Mouse (Mus musculus): ENCODE measurements around the gene Sumo2. TPM values are rescaled to one million over a fixed set of nuclear protein-coding genes. Genes with fewer than 3 reads are reported as not detected.

Sumo2 gene
- polyA plus RNA-seq, 1 experiment from 2014 or later: 891 TPM

Other genes with a start within 250 kb of the Sumo2 start
- gene Fads6, start 238.6 kb downstream of the Sumo2 start, polyA plus RNA-seq (2014; fragmentation: Nextera tagmentation; extraction: Ambion mirVana): 1.4 and 1.6 TPM in 2 replicates
- not detected in 2 replicates for gene Otop2, start 229.1 kb downstream of the Sumo2 start, polyA plus RNA-seq (2014; fragmentation: Nextera tagmentation; extraction: Ambion mirVana)
- gene Ush1g, start 214.2 kb downstream of the Sumo2 start, polyA plus RNA-seq (2014; fragmentation: Nextera tagmentation; extraction: Ambion mirVana): 0.14 TPM in 1 of 2 replicates, not detected in the other
- 0.36 and 0.65 TPM in 2 replicates for gene Otop3, start 201.5 kb downstream of the Sumo2 start, polyA plus RNA-seq (2014; fragmentation: Nextera tagmentation; extraction: Ambion mirVana)
- 11.5 and 14.4 TPM in 2 replicates for gene Hid1, start 168.5 kb downstream of the Sumo2 start, polyA plus RNA-seq (2014; fragmentation: Nextera tagmentation; extraction: Ambion mirVana)
- 10.6 and 11.6 TPM in 2 replicates for gene Cdr2l, start 154.4 kb downstream of the Sumo2 start, polyA plus RNA-seq (2014; fragmentation: Nextera tagmentation; extraction: Ambion mirVana)
- gene Mrpl58, start 132.5 kb downstream of the Sumo2 start, polyA plus RNA-seq (2014; fragmentation: Nextera tagmentation; extraction: Ambion mirVana): 218 and 224 TPM in 2 replicates
- 899 and 962 TPM in 2 replicates for gene Atp5h, start 116.3 kb downstream of the Sumo2 start, polyA plus RNA-seq (2014; fragmentation: Nextera tagmentation; extraction: Ambion mirVana)
- gene Kctd2, start 116.1 kb downstream of the Sumo2 start, polyA plus RNA-seq (2014; fragmentation: Nextera tagmentation; extraction: Ambion mirVana): 11.0 and 18.8 TPM in 2 replicates
- gene Trim80, start 95.7 kb downstream of the Sumo2 start, polyA plus RNA-seq (2014; fragmentation: Nextera tagmentation; extraction: Ambion mirVana): 0.12 TPM in 2 replicates
- 1.9 and 2.5 TPM in 2 replicates for gene Slc16a5, start 73.8 kb downstream of the Sumo2 start, polyA plus RNA-seq (2014; fragmentation: Nextera tagmentation; extraction: Ambion mirVana)
- gene Armc7, start 60.6 kb downstream of the Sumo2 start, polyA plus RNA-seq (2014; fragmentation: Nextera tagmentation; extraction: Ambion mirVana): 6.5 and 6.9 TPM in 2 replicates
- gene Nt5c, start 44.4 kb downstream of the Sumo2 start, polyA plus RNA-seq (2014; fragmentation: Nextera tagmentation; extraction: Ambion mirVana): 115 and 133 TPM in 2 replicates
- 573 and 633 TPM in 2 replicates for gene Jpt1, start 21.9 kb downstream of the Sumo2 start, polyA plus RNA-seq (2014; fragmentation: Nextera tagmentation; extraction: Ambion mirVana)
- gene Nup85, start 28.2 kb upstream of the Sumo2 start, polyA plus RNA-seq (2014; fragmentation: Nextera tagmentation; extraction: Ambion mirVana): 192 TPM in 2 replicates
- 94.0 and 105 TPM in 2 replicates for gene Mrps7, start 67.6 kb upstream of the Sumo2 start, polyA plus RNA-seq (2014; fragmentation: Nextera tagmentation; extraction: Ambion mirVana)
- 19.2 and 20.8 TPM in 2 replicates for gene Gga3, start 67.8 kb upstream of the Sumo2 start, polyA plus RNA-seq (2014; fragmentation: Nextera tagmentation; extraction: Ambion mirVana)
- gene Mif4gd, start 76.7 kb upstream of the Sumo2 start, polyA plus RNA-seq (2014; fragmentation: Nextera tagmentation; extraction: Ambion mirVana): 26.2 and 28.3 TPM in 2 replicates
- 23.3 and 26.4 TPM in 2 replicates for gene Slc25a19, start 92.0 kb upstream of the Sumo2 start, polyA plus RNA-seq (2014; fragmentation: Nextera tagmentation; extraction: Ambion mirVana)
- 39.4 and 52.3 TPM in 2 replicates for gene Grb2, start 172.3 kb upstream of the Sumo2 start, polyA plus RNA-seq (2014; fragmentation: Nextera tagmentation; extraction: Ambion mirVana)
- gene Tmem94, start 229.2 kb upstream of the Sumo2 start, polyA plus RNA-seq (2014; fragmentation: Nextera tagmentation; extraction: Ambion mirVana): 14.6 and 15.7 TPM in 2 replicates

Measured in intestine, embryonic 14.5 days (tissue).